Mouse (Mus musculus): ENCODE data around the gene Pxmp4. TPM values are rescaled to one million over a fixed set of nuclear protein-coding genes. Genes with fewer than 3 reads are reported as not detected.

The Pxmp4 gene
- polyA plus RNA-seq, 1 experiment from 2014 or later = 14.1 TPM

- Histone ChIP-seq H3K27me3 (ENCODE audit: control insufficient read depth, insufficient read depth, low read length) (no peaks in the 10 kb centered on the region), H3K4me2 (replicated peaks; ENCODE audit: low read depth, low read length) (no peak overlapping the region), H3K4me3 (ENCODE audit: low read depth, low read length) (no peak overlapping the region), H3K36me3 (ENCODE audit: control insufficient read depth, insufficient read depth, low read length) (no peaks in the 10 kb centered on the region), H3K9me3 (ENCODE audit: control insufficient read depth, low read length) (no peaks in the 10 kb centered on the region), H3K27ac (ENCODE audit: low read depth, low read length) (no peak overlapping the region), H3K4me1 (replicated peaks; ENCODE audit: control insufficient read depth, insufficient read depth, low read length) (peaks cover 8% of the 10 kb centered on the region; the same call in 1 of the 2 replicates), H3K9ac (ENCODE audit: low read depth, low read length) (no peak overlapping the region)
- WGBS = 88% methylated on average over 4 of the region's 4 CpGs
- no peak for ATAC-seq (ENCODE audit: low FRiP score)
- no peak for DNase-seq (ENCODE audit: low spot score)
Measured at GRCm38 (mm10) chr2:154571266-154571665, 32.2 kb downstream of the Pxmp4 start.

GRCm38 (mm10) chr2:154570666-154571065 is 32.8 kb downstream of the Pxmp4 start:
- H3K4me3 ChIP-seq (ENCODE audit: low read depth, low read length) = no peak overlapping the region
- DNase-seq (ENCODE audit: low spot score) (no peak), ATAC-seq (ENCODE audit: low FRiP score) (no peak)
- no peak overlapping the region for H3K4me2 ChIP-seq (replicated peaks; ENCODE audit: low read depth, low read length)
- H3K9me3 ChIP-seq (ENCODE audit: control insufficient read depth, low read length) = no peaks in the 10 kb centered on the region
- WGBS = 75% methylated on average over 4 of the region's 4 CpGs
- H3K27me3 ChIP-seq (ENCODE audit: control insufficient read depth, insufficient read depth, low read length) = no peaks in the 10 kb centered on the region
- peaks cover 11% of the 10 kb centered on the region for H3K4me1 ChIP-seq (replicated peaks; ENCODE audit: control insufficient read depth, insufficient read depth, low read length)
- H3K27ac ChIP-seq (ENCODE audit: low read depth, low read length) = no peak overlapping the region
- H3K36me3 ChIP-seq (ENCODE audit: control insufficient read depth, insufficient read depth, low read length) = no peaks in the 10 kb centered on the region
- no peak overlapping the region for H3K9ac ChIP-seq (ENCODE audit: low read depth, low read length)

GRCm38 (mm10) chr2:154569836-154570286 is 33.6 kb downstream of the Pxmp4 start, which contains the start of gene E2f1:
TSS of gene E2f1 (minus strand) at chr2:154569892.
- no peaks in the 10 kb centered on the region for H3K27me3 ChIP-seq (ENCODE audit: control insufficient read depth, insufficient read depth, low read length)
- peak within 1 kb of the TSS; percentile 86 for H3K4me3 ChIP-seq (ENCODE audit: low read depth, low read length)
- H3K4me1 ChIP-seq (replicated peaks; ENCODE audit: control insufficient read depth, insufficient read depth, low read length) = peaks cover 14% of the 10 kb centered on the region
- H3K27ac ChIP-seq (ENCODE audit: low read depth, low read length) = peak within 1 kb of the TSS; percentile 88
- peak within 1 kb of the TSS; percentile 84 for H3K9ac ChIP-seq (ENCODE audit: low read depth, low read length)
- 0% methylated on average over 28 of the region's 44 CpGs for WGBS
- H3K4me2 ChIP-seq (replicated peaks; ENCODE audit: low read depth, low read length) = peak within 1 kb of the TSS; percentile 70
- ATAC-seq (ENCODE audit: low FRiP score) (peak; percentile 96), DNase-seq (ENCODE audit: low spot score) (peak; percentile 96)
- H3K9me3 ChIP-seq (ENCODE audit: control insufficient read depth, low read length) = no peaks in the 10 kb centered on the region
- H3K36me3 ChIP-seq (ENCODE audit: control insufficient read depth, insufficient read depth, low read length) = no peaks in the 10 kb centered on the region

- 0% methylated on average over 54 of the region's 70 CpGs for WGBS
Measured at GRCm38 (mm10) chr2:154569071-154569748, 34.3 kb downstream of the Pxmp4 start.

GRCm38 (mm10) chr2:154568329-154569070 is 35.0 kb downstream of the Pxmp4 start:
- H3K4me3 ChIP-seq (ENCODE audit: low read depth, low read length) = peak overlapping the region; percentile 86
- peaks cover 12% of the 10 kb centered on the region for H3K4me1 ChIP-seq (replicated peaks; ENCODE audit: control insufficient read depth, insufficient read depth, low read length)
- peak overlapping the region; percentile 70 for H3K4me2 ChIP-seq (replicated peaks; ENCODE audit: low read depth, low read length)
- WGBS = 7% methylated on average over 10 of the region's 10 CpGs
- H3K36me3 ChIP-seq (ENCODE audit: control insufficient read depth, insufficient read depth, low read length) = no peaks in the 10 kb centered on the region
- peak overlapping the region; percentile 84 for H3K9ac ChIP-seq (ENCODE audit: low read depth, low read length)
- DNase-seq (ENCODE audit: low spot score) (peak; percentile 67), ATAC-seq (ENCODE audit: low FRiP score) (peak; percentile 44)
- H3K27ac ChIP-seq (ENCODE audit: low read depth, low read length) = peak overlapping the region; percentile 88
- no peaks in the 10 kb centered on the region for H3K27me3 ChIP-seq (ENCODE audit: control insufficient read depth, insufficient read depth, low read length)
- no peaks in the 10 kb centered on the region for H3K9me3 ChIP-seq (ENCODE audit: control insufficient read depth, low read length)

More at GRCm38 (mm10) chr2:154569071-154569748, 34.3 kb downstream of the Pxmp4 start:
- Histone ChIP-seq H3K9ac (ENCODE audit: low read depth, low read length) (peak overlapping the region; percentile 84), H3K9me3 (ENCODE audit: control insufficient read depth, low read length) (no peaks in the 10 kb centered on the region), H3K4me1 (replicated peaks; ENCODE audit: control insufficient read depth, insufficient read depth, low read length) (peaks cover 12% of the 10 kb centered on the region), H3K4me2 (replicated peaks; ENCODE audit: low read depth, low read length) (peak overlapping the region; percentile 70), H3K27me3 (ENCODE audit: control insufficient read depth, insufficient read depth, low read length) (no peaks in the 10 kb centered on the region), H3K27ac (ENCODE audit: low read depth, low read length) (peak overlapping the region; percentile 88), H3K4me3 (ENCODE audit: low read depth, low read length) (peak overlapping the region; percentile 86), H3K36me3 (ENCODE audit: control insufficient read depth, insufficient read depth, low read length) (no peaks in the 10 kb centered on the region)
- ATAC-seq (ENCODE audit: low FRiP score) (peak; percentile 77), DNase-seq (ENCODE audit: low spot score) (peak; percentile 78)

GRCm38 (mm10) chr2:154567766-154568165 is 35.7 kb downstream of the Pxmp4 start:
- Histone ChIP-seq H3K4me3 (ENCODE audit: low read depth, low read length) (peak overlapping the region; percentile 86), H3K27ac (ENCODE audit: low read depth, low read length) (peak overlapping the region; percentile 88), H3K36me3 (ENCODE audit: control insufficient read depth, insufficient read depth, low read length) (0 out of 2 replicates have a peak, but pooled peaks cover 1% of the 10 kb centered on the region), H3K9me3 (ENCODE audit: control insufficient read depth, low read length) (no peaks in the 10 kb centered on the region), H3K4me2 (replicated peaks; ENCODE audit: low read depth, low read length) (peak overlapping the region; percentile 70), H3K4me1 (replicated peaks; ENCODE audit: control insufficient read depth, insufficient read depth, low read length) (peaks cover 12% of the 10 kb centered on the region), H3K9ac (ENCODE audit: low read depth, low read length) (peak overlapping the region; percentile 84), H3K27me3 (ENCODE audit: control insufficient read depth, insufficient read depth, low read length) (no peaks in the 10 kb centered on the region)
- DNase-seq (ENCODE audit: low spot score) (no peak), ATAC-seq (ENCODE audit: low FRiP score) (no peak)
- 79% methylated on average over 2 of the region's 2 CpGs for WGBS

GRCm38 (mm10) chr2:154566641-154567040 is 36.9 kb downstream of the Pxmp4 start:
- Histone ChIP-seq H3K27me3 (ENCODE audit: control insufficient read depth, insufficient read depth, low read length) (no peaks in the 10 kb centered on the region), H3K4me2 (replicated peaks; ENCODE audit: low read depth, low read length) (peak overlapping the region; percentile 9), H3K4me1 (replicated peaks; ENCODE audit: control insufficient read depth, insufficient read depth, low read length) (peaks cover 12% of the 10 kb centered on the region), H3K36me3 (ENCODE audit: control insufficient read depth, insufficient read depth, low read length) (0 out of 2 replicates have a peak, but pooled peaks cover 2% of the 10 kb centered on the region), H3K9me3 (ENCODE audit: control insufficient read depth, low read length) (no peaks in the 10 kb centered on the region), H3K27ac (ENCODE audit: low read depth, low read length) (no peak overlapping the region), H3K4me3 (ENCODE audit: low read depth, low read length) (no peak overlapping the region), H3K9ac (ENCODE audit: low read depth, low read length) (no peak overlapping the region)
- WGBS = 58% methylated on average over 8 of the region's 8 CpGs
- no peak for ATAC-seq (ENCODE audit: low FRiP score)
- DNase-seq (ENCODE audit: low spot score) = no peak

- H3K9ac ChIP-seq (ENCODE audit: low read depth, low read length) = no peak overlapping the region
- H3K27me3 ChIP-seq (ENCODE audit: control insufficient read depth, insufficient read depth, low read length) = no peaks in the 10 kb centered on the region
- no peak overlapping the region; the same call in 1 of the 2 replicates for H3K27ac ChIP-seq (ENCODE audit: low read depth, low read length)
- 80% methylated on average over 3 of the region's 3 CpGs for WGBS
- ATAC-seq (ENCODE audit: low FRiP score) (no peak), DNase-seq (ENCODE audit: low spot score) (no peak)
- no peaks in the 10 kb centered on the region for H3K9me3 ChIP-seq (ENCODE audit: control insufficient read depth, low read length)
- 0 out of 2 replicates have a peak, but pooled peaks cover 2% of the 10 kb centered on the region for H3K36me3 ChIP-seq (ENCODE audit: control insufficient read depth, insufficient read depth, low read length)
- no peak overlapping the region for H3K4me2 ChIP-seq (replicated peaks; ENCODE audit: low read depth, low read length)
- no peak overlapping the region for H3K4me3 ChIP-seq (ENCODE audit: low read depth, low read length)
- peaks cover 12% of the 10 kb centered on the region for H3K4me1 ChIP-seq (replicated peaks; ENCODE audit: control insufficient read depth, insufficient read depth, low read length)
Measured at GRCm38 (mm10) chr2:154565562-154565961, 37.9 kb downstream of the Pxmp4 start.

Measured in hindbrain, embryonic 11.5 days (tissue).